Mouse (Mus musculus) ES-CJ7 (cell line): ENCODE results near the gene Nol4l.

Experiments
- DNase-seq: peaks from one replicate; pipeline ENCODE4 v3.0.0; 2011; ENCODE audit warnings: low read depth, low spot score

Gene Nol4l

DNA sequence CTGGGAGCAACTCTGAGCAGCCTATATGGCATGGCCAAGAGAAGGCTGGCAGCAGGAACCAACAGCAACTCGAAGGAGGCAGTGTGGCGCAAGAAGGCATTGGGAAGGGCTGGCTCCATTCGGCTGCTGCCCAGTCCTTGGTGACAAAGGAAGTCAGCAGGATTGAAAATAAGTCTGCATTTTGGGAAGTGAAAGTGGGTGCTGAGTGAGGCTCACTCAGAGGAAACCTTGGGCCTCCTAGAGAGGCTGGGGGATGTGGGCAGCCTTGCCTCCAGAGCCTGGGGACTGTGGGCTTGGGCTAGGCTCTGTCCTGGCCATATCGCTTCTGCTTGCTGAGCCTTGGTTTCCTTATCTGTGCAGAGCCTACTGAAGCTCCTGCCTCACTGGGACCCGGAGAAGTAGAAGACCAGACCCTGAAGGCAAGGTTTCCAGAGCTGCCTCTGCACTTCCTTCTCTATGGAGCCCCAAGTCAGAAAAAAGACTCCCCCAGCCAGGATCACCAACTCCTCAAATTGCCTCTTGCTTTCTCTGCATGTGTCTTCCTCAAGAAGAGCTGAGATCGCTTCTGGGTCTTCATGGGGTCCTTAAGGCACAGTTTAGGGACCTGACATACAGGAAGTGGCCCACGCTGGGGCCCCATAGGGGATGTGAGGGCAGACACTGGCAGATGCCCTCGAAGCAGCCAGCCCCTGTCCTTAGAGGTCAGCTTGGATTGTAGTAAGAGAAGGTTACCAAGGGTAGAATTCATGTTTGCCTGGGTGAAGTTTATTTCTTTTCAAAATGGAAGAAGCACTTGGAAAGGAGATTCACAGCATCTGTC, 14.3 kb upstream of the Nol4l start:
- DNase-seq: no peak

GRCm38 (mm10) chr2:153542936-153543668, 13.3 kb upstream of the Nol4l start:
- no peak for DNase-seq

DNA sequence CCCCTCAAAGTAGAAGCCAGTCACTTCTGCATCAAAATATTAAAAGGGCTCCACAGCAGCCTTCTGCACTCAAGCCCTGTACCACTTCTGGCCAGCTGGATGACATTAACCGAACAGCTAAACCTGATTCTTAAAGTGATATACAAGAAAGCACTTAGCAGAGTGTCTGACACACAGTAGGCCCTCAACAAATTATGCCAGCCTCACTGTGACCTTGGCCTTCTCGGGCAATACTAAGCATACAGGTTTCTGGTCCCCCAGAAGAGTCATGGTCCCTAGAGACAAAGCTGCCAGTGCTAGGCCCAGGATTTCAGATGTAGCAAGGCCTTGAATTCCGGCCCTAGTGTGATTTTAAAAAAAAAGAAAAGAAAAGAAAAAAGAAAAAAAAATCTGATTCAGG, 9.1 kb upstream of the Nol4l start:
- no peak for DNase-seq

GRCm38 (mm10) chr2:153533981-153534380, 4.2 kb upstream of the Nol4l start:
- peak; percentile 39 for DNase-seq

DNA sequence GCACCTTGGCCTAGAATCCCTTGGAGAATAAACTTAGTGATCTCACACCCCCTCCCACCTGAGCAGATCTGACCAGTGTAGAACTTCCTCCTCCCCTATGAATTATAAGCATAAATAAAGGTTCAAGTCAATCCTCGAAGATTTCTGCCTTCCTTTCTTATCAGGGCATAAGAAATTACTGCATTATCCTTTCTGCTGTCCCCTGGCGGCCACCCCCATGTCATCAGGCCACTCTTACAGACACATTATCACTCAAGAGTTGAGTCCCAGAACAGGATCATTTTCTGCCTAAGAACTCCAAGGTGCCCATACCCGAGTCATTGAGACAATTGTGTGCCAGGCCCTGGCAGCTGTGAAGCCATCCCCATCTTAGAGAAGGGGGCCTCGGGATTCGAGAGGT, 1.2 kb upstream of the Nol4l start:
- DNase-seq: no peak

GRCm38 (mm10) chr2:153529365-153529781, 398 bp downstream of the Nol4l start:
- no peak for DNase-seq

- no peak for DNase-seq
Observed at GRCm38 (mm10) chr2:153528571-153529364, 1.0 kb downstream of the Nol4l start.

GRCm38 (mm10) chr2:153527580-153528531, 1.9 kb downstream of the Nol4l start:
- peak; percentile 40 for DNase-seq

GRCm38 (mm10) chr2:153526850-153527530, 2.8 kb downstream of the Nol4l start:
- DNase-seq: no peak

GRCm38 (mm10) chr2:153525906-153526311, 3.9 kb downstream of the Nol4l start:
- DNase-seq: peak; percentile 54

DNA sequence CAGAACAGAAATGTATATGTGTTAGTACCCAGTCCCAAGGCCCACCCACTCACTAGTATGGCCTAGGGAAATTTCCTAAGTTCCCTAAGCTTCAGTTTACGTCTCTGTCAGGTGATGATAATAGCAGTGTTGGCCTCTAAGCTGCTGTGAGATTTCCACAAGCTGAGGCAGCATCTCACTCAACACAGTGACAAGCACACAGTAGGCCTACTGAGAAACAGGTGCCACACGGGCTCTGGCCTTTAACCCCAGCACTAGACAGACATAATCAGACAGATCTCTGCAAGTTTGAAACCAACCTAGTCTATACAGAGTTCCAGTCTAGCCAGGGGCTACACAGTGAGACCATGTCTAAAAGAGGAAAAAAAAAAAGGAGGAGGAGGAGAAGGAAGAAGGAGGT, 5.0 kb downstream of the Nol4l start:
- no peak for DNase-seq

DNA sequence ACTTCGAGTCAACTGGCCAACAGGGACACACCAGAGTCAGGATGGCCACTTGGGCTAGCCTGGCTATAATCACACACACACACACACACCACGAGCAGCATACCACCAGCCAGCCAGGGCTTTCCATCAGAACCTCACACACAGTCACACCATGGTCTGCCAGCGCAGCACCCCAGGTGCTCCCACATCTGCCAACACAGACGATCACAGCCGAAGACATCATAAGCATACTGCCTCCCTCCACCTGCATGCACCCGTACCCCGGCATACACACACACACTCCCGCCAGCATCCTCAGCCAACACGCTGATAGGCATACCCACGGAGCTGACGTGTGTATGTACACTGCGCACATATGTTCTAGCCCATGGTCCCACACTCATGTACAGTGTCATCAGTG, 6.1 kb downstream of the Nol4l start:
- DNase-seq: no peak

DNA sequence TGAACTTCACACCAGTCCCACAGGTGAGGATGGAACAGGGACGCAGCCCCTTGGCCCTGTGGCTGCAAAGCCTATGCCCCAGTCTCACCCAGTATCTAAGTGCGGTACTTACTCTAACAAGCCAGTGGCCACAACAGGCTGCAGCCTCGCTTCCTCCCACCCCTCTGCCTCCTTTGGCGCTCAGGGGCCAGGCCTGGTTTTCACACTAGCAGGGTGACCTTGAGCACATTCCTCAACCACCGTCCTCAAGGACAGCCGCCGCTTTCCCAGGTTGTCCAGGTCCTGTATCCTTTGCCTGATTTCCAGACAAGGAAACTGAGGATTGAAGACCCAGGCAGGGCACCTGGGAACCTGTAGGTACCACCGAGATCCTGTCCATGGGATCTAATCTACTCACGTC, 6.6 kb downstream of the Nol4l start:
- peak; percentile 45 for DNase-seq

GRCm38 (mm10) chr2:153522270-153522669, 7.5 kb downstream of the Nol4l start:
- no peak for DNase-seq

- peak; percentile 27 for DNase-seq
Observed at GRCm38 (mm10) chr2:153520057-153520456, 9.7 kb downstream of the Nol4l start.

- DNase-seq: no peak
Observed at GRCm38 (mm10) chr2:153516961-153517360, 12.8 kb downstream of the Nol4l start.

DNA sequence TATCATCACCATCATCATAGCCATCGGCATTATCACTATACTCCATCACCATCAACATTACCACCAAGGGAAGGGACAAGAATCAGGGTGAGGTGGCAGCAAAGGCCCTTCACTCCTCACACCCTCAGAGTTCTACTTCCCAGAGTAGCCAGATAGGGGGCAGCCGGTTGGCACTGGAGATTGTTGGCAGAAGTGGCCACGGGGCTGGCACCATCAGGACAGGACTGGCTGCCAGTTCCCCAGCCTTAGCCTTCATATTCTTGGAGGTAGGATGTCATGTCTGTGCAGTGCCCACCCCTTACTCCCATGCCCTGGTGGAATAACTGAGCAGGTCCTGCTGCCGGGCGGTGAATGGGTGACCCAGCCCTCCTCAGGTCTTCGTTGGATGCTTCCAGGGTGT, 14.2 kb downstream of the Nol4l start:
- no peak for DNase-seq

GRCm38 (mm10) chr2:153514497-153515380, 15.0 kb downstream of the Nol4l start:
- DNase-seq: no peak

DNA sequence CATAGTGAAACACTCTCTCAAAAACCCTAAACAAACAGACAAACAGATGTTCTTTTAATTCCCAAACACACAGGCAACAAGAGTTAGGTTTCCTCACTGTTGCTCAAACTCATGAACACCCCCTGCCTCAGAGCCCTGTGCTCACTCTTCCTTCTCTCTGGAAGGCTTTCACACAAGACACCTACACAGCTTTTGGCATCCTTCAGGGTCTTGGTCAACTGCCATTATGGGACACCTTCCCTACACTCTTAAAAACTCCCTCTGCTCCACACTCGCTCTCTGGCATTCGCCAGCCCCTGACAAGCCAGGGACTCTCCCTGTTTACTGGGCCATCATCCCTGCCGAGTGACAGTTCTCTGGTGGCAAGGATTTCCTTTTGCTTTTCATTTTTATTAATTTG, 15.8 kb downstream of the Nol4l start:
- no peak for DNase-seq
